Mouse (Mus musculus): ENCODE results near the gene Hoxc10. TPM values are rescaled to one million over a fixed set of nuclear protein-coding genes. Genes with fewer than 3 reads are reported as not detected.

The Hoxc10 gene
- polyA plus RNA-seq, 1 experiment from 2014 or later = 62.1 TPM

MicroRNAs within 50 kb of the gene (microRNA counts, 519-probe panel; counts per million panel counts)
- microRNA mmu-miR-615-3p (4,312 counts per million, percentile 78 among the panel's probes with 10 or more counts), microRNA mmu-miR-615-5p (342 counts per million, percentile 67 among the panel's probes with 10 or more counts)

Small RNA genes within 50 kb of the gene (microRNA-seq; reads per million reads assigned to microRNA genes)
- gene Mir196a-2 = 1,976 reads per million, percentile 84 among the genes with 10 or more reads in this experiment
- 18,044 reads per million, percentile 97 among the genes with 10 or more reads in this experiment for gene Mir615

Other genes starting within 250 kb of the Hoxc10 start
- gene Calcoco1, start 244.6 kb upstream of the Hoxc10 start, polyA plus RNA-seq (2016; fragmentation: Nextera tagmentation; extraction: Ambion mirVana) = 39.1 and 47.3 TPM in 2 replicates
- gene Hoxc13, start 45.7 kb upstream of the Hoxc10 start, polyA plus RNA-seq (2016; fragmentation: Nextera tagmentation; extraction: Ambion mirVana) = 6.5 and 17.7 TPM in 2 replicates
- 8.1 and 14.2 TPM in 2 replicates for gene Hoxc12, start 30.0 kb upstream of the Hoxc10 start, polyA plus RNA-seq (2016; fragmentation: Nextera tagmentation; extraction: Ambion mirVana)
- 4.3 and 5.7 TPM in 2 replicates for gene Hoxc11, start 12.4 kb upstream of the Hoxc10 start, polyA plus RNA-seq (2016; fragmentation: Nextera tagmentation; extraction: Ambion mirVana)
- 32.1 and 35.5 TPM in 2 replicates for gene Hoxc5, start 647 bp downstream of the Hoxc10 start, polyA plus RNA-seq (2016; fragmentation: Nextera tagmentation; extraction: Ambion mirVana)
- gene Hoxc9, start 9.6 kb downstream of the Hoxc10 start, polyA plus RNA-seq (2016; fragmentation: Nextera tagmentation; extraction: Ambion mirVana) = 45.2 and 47.4 TPM in 2 replicates
- gene Hoxc8, start 23.8 kb downstream of the Hoxc10 start, polyA plus RNA-seq (2016; fragmentation: Nextera tagmentation; extraction: Ambion mirVana) = 44.5 and 65.6 TPM in 2 replicates
- gene Hoxc6, start 31.5 kb downstream of the Hoxc10 start, polyA plus RNA-seq (2016; fragmentation: Nextera tagmentation; extraction: Ambion mirVana) = 68.8 and 77.1 TPM in 2 replicates
- 69.5 and 77.4 TPM in 2 replicates for gene Hoxc4, start 52.1 kb downstream of the Hoxc10 start, polyA plus RNA-seq (2016; fragmentation: Nextera tagmentation; extraction: Ambion mirVana)
- gene Smug1, start 200.3 kb downstream of the Hoxc10 start, polyA plus RNA-seq (2016; fragmentation: Nextera tagmentation; extraction: Ambion mirVana) = 66.6 and 68.0 TPM in 2 replicates